Mouse (Mus musculus) ES-Bruce4 (cell line): ENCODE measurements around the gene Pdzrn3.

Experiments
- CTCF ChIP-seq: IDR thresholded peaks from one replicate; pipeline ENCODE4 v1.8.1; 2011; ENCODE audit warnings: low read depth, low read length
- EP300 ChIP-seq: IDR thresholded peaks from 2 replicates; pipeline ENCODE4 v1.6.1; 2011; ENCODE audit warnings: low read depth, low read length; ENCODE audit not compliant: insufficient read depth
- POLR2A ChIP-seq: IDR thresholded peaks from one replicate; pipeline ENCODE4 v1.8.1; 2011; ENCODE audit warnings: low read length; ENCODE audit not compliant: insufficient read depth

DNA sequence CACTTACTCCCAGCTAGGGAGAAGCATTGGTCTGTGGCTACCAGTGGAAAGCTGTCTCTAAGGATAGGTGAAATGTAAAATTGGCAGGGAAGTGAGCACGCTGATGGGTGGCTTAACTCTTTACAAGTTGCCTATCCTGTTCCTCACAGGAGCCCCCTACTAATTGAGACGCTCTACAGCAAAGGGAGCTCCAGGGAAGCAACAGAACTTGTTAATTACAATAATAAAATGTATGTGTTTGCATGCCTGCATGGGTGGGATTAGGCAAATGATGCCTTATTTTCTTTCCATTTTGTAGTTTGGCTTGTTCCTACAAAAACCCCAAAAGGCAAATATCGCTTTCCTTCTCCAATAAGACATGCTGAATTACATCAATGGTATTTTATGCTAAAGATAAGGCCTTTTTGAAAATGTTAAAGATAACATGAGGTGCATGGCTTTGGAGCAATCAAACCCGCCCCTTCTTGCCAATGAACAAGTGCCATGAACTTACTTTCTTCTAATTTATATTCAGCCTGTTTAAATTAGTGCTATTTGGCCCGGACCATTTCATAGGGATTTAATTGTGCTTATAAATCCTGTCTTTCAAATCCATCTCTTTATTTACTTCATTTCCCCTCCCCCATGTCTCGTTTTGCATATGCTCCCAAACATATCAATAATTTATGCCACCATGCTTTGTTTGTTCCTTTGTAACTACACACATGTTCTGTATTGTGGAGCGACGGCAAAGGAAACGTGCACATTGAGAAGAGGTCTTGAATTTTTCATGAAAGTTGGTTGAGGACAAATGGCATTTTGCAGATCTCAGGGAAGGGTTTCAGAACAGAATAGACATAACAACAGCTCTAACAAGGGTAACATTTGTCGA, 44.6 kb upstream of the Pdzrn3 start:
- TF ChIP-seq CTCF (no peak), POLR2A (no peak), EP300 (no peak)
